ENCODE assay signal across 8 mouse cellular contexts in genomic region chr10:77089336-77089735, GRCm38 (mm10). TPM values are rescaled to one million over a fixed set of nuclear protein-coding genes. Genes with fewer than 3 reads are reported as not detected.
DNase-seq lines count a peak whose midpoint lies in the region.

No protein-coding gene starts in this region.

- intact Hi-C loops in left cerebral cortex, postnatal 10 days (cut with DNase I), result loop anchor here (5.0 to 10.0 kb wide), 2 partner anchors 38 to 265 kb away; no protein-coding TSS in a partner anchor
- intact Hi-C loops in left cerebral cortex, postnatal 36 days (cut with DNase I), result no loop called here

- peak; percentile 35 to 57 for DNase-seq in urinary bladder, adult 18-20 months (ENCODE audit: low spot score in 2 of 2)
- DNase-seq in urinary bladder, postnatal 10 days (ENCODE audit: low spot score), result no peak
- peak; percentile 41 for DNase-seq in gastrocnemius, postnatal 25 days
- DNase-seq in kidney, postnatal 14 days, result peak; percentile 55
- DNase-seq in ovary, adult 18-20 months (ENCODE audit: low spot score), result peak; percentile 40
- no peak for DNase-seq in left cerebral cortex, postnatal 10 days (ENCODE audit: extremely low spot score in 1 of 2, low spot score in 2 of 2)
- no peak for DNase-seq in left cerebral cortex, postnatal 36 days (ENCODE audit: low spot score in 2 of 2)
- no peak for DNase-seq in B cell, adult 2 months

RNA-seq across cellular contexts. Expression of gene Slc19a1, which starts 57.3 kb away (rescaled TPM):
- total RNA-seq in gastrocnemius, postnatal 25 days (2021), result 1 to 10 TPM; 5.3 to 5.7 TPM
- total RNA-seq in left cerebral cortex, postnatal 10 days (2021), result 10 to 100 TPM; 27.4 to 27.6 TPM
- 10 to 100 TPM; 22.1 to 23.0 TPM for total RNA-seq in left cerebral cortex, postnatal 36 days (2021)

Comparison
In these comparisons a context has a peak if more than half of its experiments do, and no peak if none do; other contexts are left out.
1. DNase-seq: peak in urinary bladder, adult 18-20 months (2 of 2), gastrocnemius, postnatal 25 days (single experiment), kidney, postnatal 14 days (single experiment) and ovary, adult 18-20 months (single experiment); none in urinary bladder, postnatal 10 days (single experiment), left cerebral cortex, postnatal 10 days (0 of 2), left cerebral cortex, postnatal 36 days (0 of 2) and B cell, adult 2 months (0 of 2).